28 mouse cellular contexts compared by ENCODE assay signal in genomic region chr4:85120271-85120670, GRCm38 (mm10).
"Had no signal": no experiment of that assay in that cellular context is flagged by ENCODE, and none has a peak within 500 bp of the region (broad histone marks: within the 10 kb centered on the region; RNA-seq: fewer than 3 reads in every experiment).

No protein-coding gene starts in this region.

- H3K4me2 ChIP-seq: embryonic facial prominence, embryonic 12.5 days; embryonic facial prominence, embryonic 13.5 days; embryonic facial prominence, embryonic 15.5 days; forebrain, embryonic 12.5 days; forebrain, embryonic 13.5 days; forebrain, embryonic 15.5 days had no signal

- H3K27me3 ChIP-seq: embryonic facial prominence, embryonic 12.5 days; embryonic facial prominence, embryonic 13.5 days; embryonic facial prominence, embryonic 15.5 days; forebrain, embryonic 12.5 days; forebrain, embryonic 13.5 days; forebrain, embryonic 15.5 days had no signal

- H3K9ac ChIP-seq: embryonic facial prominence, embryonic 12.5 days; embryonic facial prominence, embryonic 13.5 days; embryonic facial prominence, embryonic 15.5 days; forebrain, embryonic 12.5 days; forebrain, embryonic 13.5 days; forebrain, embryonic 15.5 days; forebrain, postnatal 0 days had no signal

- H3K9me3 ChIP-seq: embryonic facial prominence, embryonic 10.5 days; embryonic facial prominence, embryonic 12.5 days; embryonic facial prominence, embryonic 13.5 days; embryonic facial prominence, embryonic 15.5 days; forebrain, embryonic 10.5 days; forebrain, embryonic 12.5 days; forebrain, embryonic 13.5 days; forebrain, embryonic 15.5 days had no signal

- DNase-seq: cerebellum, adult 2 months; cerebellum, adult 8-10 months; cerebellum, adult 9-10 months; cerebellum, adult 9-11 months; cerebellum, postnatal 10 days; cerebellum, postnatal 14 days; cerebellum, postnatal 25 days; cerebellum, postnatal 36 days; embryo, embryonic 11 days; forebrain, postnatal 0 days; gastrocnemius, adult 2 months; gastrocnemius, postnatal 10 days; gastrocnemius, postnatal 14 days; gastrocnemius, postnatal 25 days; gastrocnemius, postnatal 36 days; heart, adult 11 months; heart, adult 18-20 months had no signal

- H3K4me1 ChIP-seq: embryonic facial prominence, embryonic 10.5 days; embryonic facial prominence, embryonic 15.5 days; forebrain, embryonic 10.5 days; forebrain, embryonic 12.5 days; forebrain, embryonic 13.5 days had no signal

- H3K27ac ChIP-seq: embryonic facial prominence, embryonic 10.5 days; embryonic facial prominence, embryonic 12.5 days; embryonic facial prominence, embryonic 13.5 days; embryonic facial prominence, embryonic 15.5 days; forebrain, embryonic 10.5 days; forebrain, embryonic 12.5 days; forebrain, embryonic 13.5 days; forebrain, embryonic 15.5 days; gastrocnemius, adult 2 months had no signal

- ATAC-seq: forebrain, embryonic 13.5 days; forebrain, embryonic 14.5 days; forebrain, embryonic 15.5 days; forebrain, embryonic 16.5 days; forebrain, postnatal 0 days had no signal

- H3K4me3 ChIP-seq: embryonic facial prominence, embryonic 10.5 days; embryonic facial prominence, embryonic 12.5 days; embryonic facial prominence, embryonic 13.5 days; embryonic facial prominence, embryonic 15.5 days; erythroblast, embryonic 14.5 days; forebrain, embryonic 10.5 days; forebrain, embryonic 12.5 days; forebrain, embryonic 13.5 days; forebrain, embryonic 15.5 days; gastrocnemius, adult 2 months had no signal

- H3K36me3 ChIP-seq: embryonic facial prominence, embryonic 10.5 days; embryonic facial prominence, embryonic 15.5 days; forebrain, embryonic 10.5 days; forebrain, embryonic 12.5 days; forebrain, embryonic 15.5 days had no signal
